8 mouse cellular contexts compared by ENCODE assay signal in the genomic region with DNA sequence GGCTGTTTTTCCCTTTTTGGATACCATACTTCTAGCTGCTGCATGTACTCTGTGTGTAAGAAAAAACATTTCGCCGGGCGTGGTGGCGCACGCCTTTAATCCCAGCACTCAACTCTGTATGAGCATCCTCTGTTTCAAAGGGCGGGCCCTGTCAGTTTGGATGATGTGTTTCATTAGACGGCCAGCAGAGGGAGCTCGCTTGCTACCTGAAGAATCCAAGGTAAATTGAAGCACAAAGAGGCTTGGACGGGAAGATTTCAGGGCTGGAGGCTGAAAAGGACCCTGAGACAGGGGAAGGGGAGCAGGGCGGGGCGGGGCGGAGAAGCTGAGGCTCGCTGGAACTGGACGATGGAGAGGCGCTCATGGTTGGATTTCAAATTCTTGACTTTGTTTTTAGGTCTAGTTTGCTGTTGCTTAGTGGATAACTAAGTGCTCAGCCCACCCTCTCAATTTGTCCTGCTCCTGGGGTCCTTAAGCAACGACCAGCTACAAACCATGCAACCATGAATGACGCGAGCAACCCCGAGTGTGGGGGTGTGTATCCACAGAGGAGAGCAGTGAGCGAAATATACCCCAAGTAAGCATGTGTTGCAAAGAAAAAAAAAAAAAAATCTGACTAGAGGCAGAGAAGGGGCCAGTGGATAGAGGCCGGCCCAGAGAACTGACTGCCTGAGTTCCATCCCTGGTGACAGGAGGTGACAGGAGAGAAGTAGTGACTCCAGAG. TPM values are rescaled to one million over a fixed set of nuclear protein-coding genes. Genes with fewer than 3 reads are reported as not detected.
A peak's percentile ranks its signal among the peaks of the same experiment; 100 is the strongest.
DNase-seq lines count a peak whose midpoint lies in the region; ATAC-seq and TF ChIP-seq lines count a peak whose summit lies in the region.

No protein-coding gene starts in this region.

- ATAC-seq in common myeloid progenitor, adult 5-6 weeks (replicated peaks; ENCODE audit: low read depth, poor library complexity, severe bottlenecking): peak; percentile 71

- DNase-seq in adrenal gland, adult (ENCODE audit: inconsistent age in 2 of 2, low spot score in 1 of 2): peak; percentile 69 to 91
- DNase-seq in gastrocnemius, adult 8-10 months (ENCODE audit: low spot score in 2 of 2): peak; percentile 52 to 61
- peak; percentile 88 for DNase-seq in induced T-regulatory cell, adult 2 months (ENCODE audit: low read depth)
- DNase-seq in left cerebral cortex, adult 2 months (ENCODE audit: extremely low spot score in 1 of 2, low spot score in 2 of 2): peak; percentile 85 to 88
- peak; percentile 90 for DNase-seq in mesoderm, embryonic 11.5 days (ENCODE audit: low read depth, low spot score)
- DNase-seq in right cerebral cortex, postnatal 25 days: peak; percentile 80
- peak; percentile 79 for DNase-seq in urinary bladder, postnatal 25 days (ENCODE audit: low spot score)

- H3K27ac ChIP-seq in left cerebral cortex, adult 2 months: peak overlapping the region; percentile 5; the same call in 1 of the 2 replicates

- intact Hi-C loops in left cerebral cortex, adult 2 months (cut with DNase I): loop anchor here (1.0 to 2.0 kb wide), 2 partner anchors 86 to 201 kb away; no protein-coding TSS in a partner anchor

- H3K4me3 ChIP-seq in left cerebral cortex, adult 2 months: no peak overlapping the region

- peak; percentile 79 for TF ChIP-seq CTCF in left cerebral cortex, adult 2 months (IDR thresholded peaks at IDR 0.05)

RNA-seq across cellular contexts. Expression of gene Tpt1, which starts 31.6 kb away (rescaled TPM):
- 1,030 and 1,151 TPM in 2 replicates for total RNA-seq in common myeloid progenitor, adult 5-6 weeks (2017)
- total RNA-seq in gastrocnemius, adult 8-10 months (2022): 1,000 to 10,000 TPM; 3,387 to 4,149 (median 3,897) TPM
- total RNA-seq in left cerebral cortex, adult 2 months (2021): 100 to 1,000 TPM; 975 to 978 TPM
